Mouse (Mus musculus) adrenal gland, postnatal 36 days (tissue): Measurements from ENCODE around the gene Olfr97. TPM values are rescaled to one million over a fixed set of nuclear protein-coding genes. Genes with fewer than 3 reads are reported as not detected.

Experiments used
- DNase-seq, 2 experiments: peaks; one replicate each; pipeline ENCODE4 v3.0.0; 2021; ENCODE audit warnings: mixed read lengths in 1 of 2
- total RNA-seq, 2 experiments: library from RNA; stranded (reverse); gene quantifications; 2 replicates each; pipeline ENCODE4 v1.2.3; 2021

The Olfr97 gene
- total RNA-seq, 2 experiments from 2014 or later = not detected

DNA sequence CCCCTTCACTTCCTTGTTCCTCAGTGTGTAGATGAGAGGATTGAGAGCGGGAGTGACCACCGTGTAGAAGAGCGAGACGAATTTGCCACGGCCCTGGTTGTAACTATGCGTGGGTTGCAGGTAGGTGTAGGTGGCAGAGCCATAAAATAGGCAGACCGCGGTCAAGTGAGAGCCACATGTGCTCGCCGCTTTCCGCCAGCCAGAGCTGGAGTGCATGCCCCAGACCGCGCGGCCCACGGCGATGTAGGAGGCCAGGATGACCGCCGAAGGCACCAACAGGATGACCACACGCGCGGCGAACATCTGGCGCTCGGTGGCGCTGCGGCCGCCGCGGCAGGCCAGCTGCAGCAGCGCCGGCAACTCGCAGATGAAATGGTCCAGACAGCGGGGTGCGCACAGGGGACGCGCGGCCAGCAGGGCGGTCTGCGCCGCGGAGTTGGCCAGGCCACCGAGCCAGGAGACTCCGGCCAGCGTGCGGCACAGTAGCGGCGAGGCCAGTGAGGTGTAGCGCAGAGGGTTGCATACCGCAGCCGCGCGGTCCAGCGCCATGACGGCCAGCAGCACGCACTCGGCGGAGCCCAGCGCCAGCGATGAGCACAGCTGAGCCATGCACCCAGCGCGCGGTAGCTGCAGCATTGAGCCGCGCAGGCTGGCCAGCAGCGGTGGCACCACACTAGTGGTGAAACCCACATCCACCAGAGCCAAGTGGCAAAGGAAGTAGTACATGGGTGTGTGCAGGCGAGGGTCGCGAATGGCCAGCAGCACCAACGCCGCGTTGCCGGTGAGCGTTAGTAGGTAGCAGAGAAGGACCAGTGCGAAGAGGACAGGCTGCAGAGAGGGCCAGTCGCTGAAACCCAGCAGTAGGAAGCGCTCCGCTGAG is 40.0 kb downstream of the Olfr97 start:
- peak; percentile 29 to 44 for DNase-seq

DNA sequence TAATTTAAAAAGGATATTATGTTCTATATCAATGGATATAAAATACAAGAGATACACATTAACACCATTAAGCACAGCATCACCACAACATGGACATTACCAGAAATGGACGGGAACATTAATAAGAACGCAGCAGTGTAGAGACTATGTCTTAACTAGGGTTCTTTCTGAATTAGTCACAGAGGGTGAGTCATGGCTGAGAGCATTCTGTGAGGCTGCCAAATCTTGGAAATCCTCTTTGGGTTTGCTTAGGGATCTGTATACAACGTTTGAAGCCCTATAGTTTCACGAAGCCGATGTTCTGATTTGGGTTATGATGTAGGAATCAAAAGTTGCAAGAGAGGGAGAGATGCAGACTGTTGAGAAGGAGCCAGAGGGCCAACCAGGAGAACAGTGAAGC is 42.3 kb downstream of the Olfr97 start:
- DNase-seq = peak; percentile 18 to 36

DNA sequence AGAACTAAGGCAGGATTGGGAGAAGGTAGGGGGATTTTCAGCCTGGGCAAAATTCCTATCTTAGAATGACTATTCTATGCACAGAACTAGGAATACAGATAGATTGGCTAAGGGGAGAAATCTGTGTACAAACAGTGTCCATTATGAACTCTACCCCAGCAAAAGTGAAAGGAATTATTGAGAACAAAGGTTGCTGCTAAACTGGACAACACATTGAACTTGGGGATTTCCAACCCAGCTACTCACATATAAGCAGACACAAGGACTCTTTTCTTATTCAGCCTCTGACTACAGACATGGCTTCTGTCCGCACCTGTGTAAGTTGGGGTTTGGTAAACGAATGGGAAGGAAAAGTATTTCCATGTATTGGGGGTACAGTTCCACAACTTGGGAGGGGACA is 43.5 kb downstream of the Olfr97 start, which contains the start of gene Ubd:
Gene Ubd (plus strand): TSS at position 237 of the 400 bp plus-strand sequence.
- no peak for DNase-seq

DNA sequence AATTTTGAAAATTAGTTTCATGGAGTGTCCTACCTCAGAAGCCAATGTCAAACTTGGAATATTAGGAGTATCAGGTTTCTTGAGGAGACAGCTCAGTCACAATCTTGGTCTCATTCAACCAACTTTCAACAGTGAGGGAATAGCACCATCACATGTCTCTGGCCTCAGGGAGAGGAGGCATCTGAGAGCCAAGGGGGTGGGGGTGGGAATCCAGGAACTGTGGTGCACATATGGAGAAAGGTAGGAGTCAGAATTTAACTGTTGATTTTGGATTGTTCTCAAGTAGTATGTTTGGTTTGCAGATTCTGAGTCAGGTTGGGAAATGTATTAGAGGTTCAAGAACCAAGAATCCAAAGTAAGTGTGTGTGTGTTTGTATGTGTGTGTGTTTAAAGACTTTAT is 44.1 kb downstream of the Olfr97 start:
- no peak for DNase-seq

DNA sequence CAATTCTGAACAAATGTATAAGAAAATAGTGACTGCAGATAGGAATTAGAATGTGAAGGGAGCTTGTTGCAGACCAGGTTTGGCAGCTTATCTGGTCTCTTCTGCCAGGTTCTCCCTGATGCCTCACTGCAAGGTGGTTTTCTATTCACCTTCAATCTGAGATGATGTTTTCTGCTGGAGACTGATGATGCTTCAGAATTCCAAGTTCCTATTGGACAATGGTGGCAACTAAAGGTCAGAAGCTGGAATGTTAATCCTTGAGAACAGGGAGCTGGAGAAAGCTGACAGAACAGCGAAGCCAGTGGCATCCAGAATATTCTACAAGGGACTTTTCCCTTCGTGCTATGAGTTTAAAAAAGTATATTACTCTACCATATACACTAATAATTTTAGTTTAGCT is 46.4 kb downstream of the Olfr97 start:
- peak; percentile 10 to 42 for DNase-seq

DNA sequence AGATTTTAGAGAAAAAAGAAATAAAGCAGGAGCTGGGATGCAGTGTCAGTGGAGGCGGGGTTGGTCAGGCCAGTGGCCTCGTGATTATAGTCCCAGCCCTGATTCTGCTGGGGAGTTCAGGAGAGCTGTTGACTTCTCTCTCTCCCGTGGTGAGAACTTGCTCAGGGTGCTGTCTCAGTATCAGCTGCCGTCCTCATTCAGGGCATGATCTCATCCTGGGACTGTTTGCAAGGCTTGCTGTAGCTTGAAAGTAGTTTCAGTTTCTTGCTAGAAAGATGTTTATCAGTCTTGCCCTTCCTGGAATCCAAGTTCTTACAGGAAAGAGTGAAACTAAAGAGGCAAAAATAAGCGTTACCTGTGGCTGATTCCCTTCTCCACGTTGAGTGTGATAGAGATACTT is 51.7 kb downstream of the Olfr97 start:
- no peak for DNase-seq

Other genes with a start within 250 kb of the Olfr97 start
- gene H2-M5, start 247.8 kb downstream of the Olfr97 start, total RNA-seq = not detected
- 1 to 10 TPM; 1.5 to 3.3 TPM for gene Zfp57, start 236.2 kb downstream of the Olfr97 start, total RNA-seq
- not detected for gene Mog, start 213.9 kb downstream of the Olfr97 start, total RNA-seq
- gene Gabbr1, start 191.4 kb downstream of the Olfr97 start, total RNA-seq = 10 to 100 TPM; 23.7 to 26.4 TPM
- not detected for gene Olfr90, start 148.8 kb downstream of the Olfr97 start, total RNA-seq
- not detected for gene Olfr91, start 139.1 kb downstream of the Olfr97 start, total RNA-seq
- not detected for gene Olfr92, start 117.2 kb downstream of the Olfr97 start, total RNA-seq
- gene Olfr93, start 75.8 kb downstream of the Olfr97 start, total RNA-seq = not detected
- gene Ubd, start 43.4 kb downstream of the Olfr97 start, total RNA-seq = under 1 TPM in 1 of 2 experiments, not detected in 1; 0.56 TPM
- gene Olfr94, start 36.3 kb downstream of the Olfr97 start, total RNA-seq = not detected
- gene Olfr95, start 24.2 kb downstream of the Olfr97 start, total RNA-seq = not detected
- not detected for gene Olfr96, start 17.2 kb downstream of the Olfr97 start, total RNA-seq
- not detected for gene Olfr98, start 26.4 kb upstream of the Olfr97 start, total RNA-seq
- 1 to 10 TPM; 3.8 to 5.3 TPM for gene H2-M3, start 32.9 kb upstream of the Olfr97 start, total RNA-seq
- not detected for gene Olfr99, start 46.1 kb upstream of the Olfr97 start, total RNA-seq
- gene Olfr101, start 67.0 kb upstream of the Olfr97 start, total RNA-seq = not detected
- not detected for gene Olfr102, start 79.7 kb upstream of the Olfr97 start, total RNA-seq
- gene Olfr103, start 102.4 kb upstream of the Olfr97 start, total RNA-seq = not detected
- not detected for gene Olfr104-ps, start 122.3 kb upstream of the Olfr97 start, total RNA-seq
- gene Olfr105-ps, start 141.7 kb upstream of the Olfr97 start, total RNA-seq = not detected
- not detected for gene Olfr106-ps, start 153.1 kb upstream of the Olfr97 start, total RNA-seq
- not detected for gene Olfr107, start 161.9 kb upstream of the Olfr97 start, total RNA-seq
- not detected for gene Olfr108, start 208.2 kb upstream of the Olfr97 start, total RNA-seq
- not detected for gene Olfr109, start 221.6 kb upstream of the Olfr97 start, total RNA-seq
- not detected for gene H2-M2, start 246.2 kb upstream of the Olfr97 start, total RNA-seq